Comparison of ENCODE assay signal across 7 mouse cellular contexts in the genomic region with DNA sequence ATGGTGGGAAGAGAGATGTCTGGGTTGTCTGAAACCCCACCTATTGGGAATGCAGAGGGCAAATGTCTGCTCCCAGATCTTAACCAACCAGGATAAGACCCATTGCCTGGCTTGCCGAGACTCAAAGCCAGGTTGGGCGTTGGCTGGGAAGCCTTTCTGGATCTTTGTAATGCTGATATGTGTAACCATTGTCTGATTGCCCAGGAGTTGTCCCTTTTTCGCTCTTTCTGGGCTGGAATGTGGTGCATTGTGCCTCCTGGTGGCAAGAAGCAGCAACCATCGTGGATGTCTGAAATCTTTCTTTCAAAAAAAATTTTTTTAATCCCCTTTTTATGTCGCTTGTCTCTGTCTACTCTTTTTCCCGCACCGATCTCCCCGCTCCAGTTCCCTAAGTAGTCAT. TPM values are rescaled to one million over a fixed set of nuclear protein-coding genes. Genes with fewer than 3 reads are reported as not detected.
A peak's percentile ranks its signal among the peaks of the same experiment; 100 is the strongest.
DNase-seq lines count a peak whose midpoint lies in the region; ATAC-seq and TF ChIP-seq lines count a peak whose summit lies in the region.

No protein-coding gene starts in this region.

- H3K36me3 ChIP-seq in forebrain, embryonic 13.5 days (ENCODE audit: poor library complexity, severe bottlenecking), result no peaks in the 10 kb centered on the region
- no peaks in the 10 kb centered on the region for H3K36me3 ChIP-seq in lung, postnatal 0 days (ENCODE audit: insufficient read depth, low read length)

- peak overlapping the region; percentile 70 for H3K4me3 ChIP-seq in brown adipose tissue, adult 24 weeks (ENCODE audit: insufficient read depth, low read depth, low read length)
- H3K4me3 ChIP-seq in forebrain, embryonic 13.5 days, result no peak overlapping the region
- H3K4me3 ChIP-seq in lung, postnatal 0 days (ENCODE audit: low read depth, low read length), result no peak overlapping the region

- peaks cover 11% of the 10 kb centered on the region; the same call in 1 of the 2 replicates for H3K27me3 ChIP-seq in forebrain, embryonic 13.5 days
- H3K27me3 ChIP-seq in lung, postnatal 0 days (replicated peaks; ENCODE audit: insufficient read depth, low read length), result no peaks in the 10 kb centered on the region

- 0 out of 2 replicates have a peak, but pooled peaks have one; percentile 34 for ATAC-seq in forebrain, embryonic 13.5 days
- ATAC-seq in lung, postnatal 0 days, result 0 out of 2 replicates have a peak, but pooled peaks have one; percentile 24

- H3K9me3 ChIP-seq in forebrain, embryonic 13.5 days (replicated peaks), result no peaks in the 10 kb centered on the region
- H3K9me3 ChIP-seq in lung, postnatal 0 days (ENCODE audit: low read length), result no peaks in the 10 kb centered on the region

- TF ChIP-seq CTCF in lung, postnatal 0 days (IDR thresholded peaks at IDR 0.05), result peak; percentile 89

- peak; percentile 40; the same call in 1 of the 2 replicates for TF ChIP-seq EP300 in lung, postnatal 0 days (IDR thresholded peaks at IDR 0.05)

- H3K9ac ChIP-seq in forebrain, embryonic 13.5 days, result no peak overlapping the region
- H3K9ac ChIP-seq in lung, postnatal 0 days (replicated peaks; ENCODE audit: low read depth), result peak overlapping the region; percentile 52; the same call in 1 of the 2 replicates

- peak overlapping the region; percentile 63 for H3K4me2 ChIP-seq in forebrain, embryonic 13.5 days
- H3K4me2 ChIP-seq in lung, postnatal 0 days (replicated peaks; ENCODE audit: low read depth, low read length), result peak overlapping the region; percentile 61

- intact Hi-C loops in heart, postnatal 14 days (cut with DNase I), result loop anchor here (2.0 to 5.0 kb wide), 2 partner anchors 245 to 291 kb away; no protein-coding TSS in a partner anchor

- 5% methylated on average over 8 of the region's 8 CpGs for WGBS in forebrain, embryonic 13.5 days
- WGBS in lung, postnatal 0 days, result 8% methylated on average over 8 of the region's 8 CpGs

- peak overlapping the region; percentile 81 for H3K27ac ChIP-seq in brown adipose tissue, adult 24 weeks (replicated peaks; ENCODE audit: low read depth, low read length)
- H3K27ac ChIP-seq in forebrain, embryonic 13.5 days, result no peak overlapping the region
- H3K27ac ChIP-seq in lung, postnatal 0 days (ENCODE audit: low read length), result peak overlapping the region; percentile 63; the same call in 1 of the 2 replicates

- H3K4me1 ChIP-seq in brown adipose tissue, adult 24 weeks (ENCODE audit: control insufficient read depth, insufficient read depth, insufficient read length, low read length), result peaks cover 4% of the 10 kb centered on the region
- H3K4me1 ChIP-seq in forebrain, embryonic 13.5 days, result peaks cover 17% of the 10 kb centered on the region
- H3K4me1 ChIP-seq in lung, postnatal 0 days (ENCODE audit: insufficient read depth, low read depth, low read length), result no peaks in the 10 kb centered on the region

- DNase-seq in Muller cell, postnatal 12 days (ENCODE audit: inconsistent ontology term), result peak; percentile 65
- DNase-seq in heart, postnatal 14 days, result peak; percentile 51 to 66
- peak; percentile 73 to 80 for DNase-seq in kidney, postnatal 4 days
- peak; percentile 87 for DNase-seq in lung, postnatal 0 days (ENCODE audit: low spot score)
- DNase-seq in retina, postnatal 1 day, result peak; percentile 70

RNA-seq across cellular contexts. Expression of a gene that starts 54.6 kb away (rescaled TPM):
- polyA plus RNA-seq in brown adipose tissue, adult 24 weeks (2012; ENCODE audit: insufficient read depth, insufficient read length, missing spikeins), result 3.6 and 5.0 TPM in 2 replicates
- 17.6 and 19.0 TPM in 2 replicates for polyA plus RNA-seq in forebrain, embryonic 13.5 days (2015; fragmentation: Nextera tagmentation; extraction: Ambion mirVana)
- 1 to 10 TPM; 6.6 to 7.7 TPM for total RNA-seq in heart, postnatal 14 days (2021)
- polyA plus RNA-seq in lung, postnatal 0 days (2015; fragmentation: Nextera tagmentation; extraction: Ambion mirVana), result 9.2 and 9.4 TPM in 2 replicates
